17 mouse cellular contexts compared by ENCODE assay signal in genomic region chr13:52930582-52930981, GRCm38 (mm10). TPM values are rescaled to one million over a fixed set of nuclear protein-coding genes. Genes with fewer than 3 reads are reported as not detected.
DNase-seq lines count a peak whose midpoint lies in the region; ATAC-seq lines count a peak whose summit lies in the region.
"Had no signal": no experiment of that assay in that cellular context is flagged by ENCODE, and none has a peak within 500 bp of the region (broad histone marks: within the 10 kb centered on the region; RNA-seq: fewer than 3 reads in every experiment).

No protein-coding gene starts in this region.

- H3K4me3 ChIP-seq in heart, embryonic 11.5 days (ENCODE audit: low read depth, low read length): no peak overlapping the region
- no peak overlapping the region for H3K4me3 ChIP-seq in kidney, embryonic 15.5 days (replicated peaks)

- intact Hi-C loops in heart, postnatal 10 days (cut with DNase I): no loop called here

- no peak overlapping the region for H3K4me2 ChIP-seq in heart, embryonic 11.5 days
- no peak overlapping the region for H3K4me2 ChIP-seq in kidney, embryonic 15.5 days

- no peak overlapping the region for H3K27ac ChIP-seq in heart, embryonic 11.5 days (ENCODE audit: low read depth, low read length)
- H3K27ac ChIP-seq in kidney, embryonic 15.5 days: no peak overlapping the region
- H3K27ac ChIP-seq: embryonic facial prominence, embryonic 12.5 days; hindbrain, embryonic 14.5 days had no signal

- H3K9me3 ChIP-seq in heart, embryonic 11.5 days (replicated peaks; ENCODE audit: control insufficient read depth, low read length): no peaks in the 10 kb centered on the region
- H3K9me3 ChIP-seq in kidney, embryonic 15.5 days (replicated peaks): no peaks in the 10 kb centered on the region
- H3K9me3 ChIP-seq: embryonic facial prominence, embryonic 12.5 days; intestine, embryonic 15.5 days; midbrain, embryonic 12.5 days had no signal

- peaks cover 15% of the 10 kb centered on the region for H3K4me1 ChIP-seq in heart, embryonic 11.5 days (ENCODE audit: control insufficient read depth, insufficient read depth, low read length)
- H3K4me1 ChIP-seq in kidney, embryonic 15.5 days: peaks cover 23% of the 10 kb centered on the region

- no peak for ATAC-seq in cerebellum, adult (ENCODE audit: insufficient number of reproducible peaks, low FRiP score, low TSS enrichment)
- no peak for ATAC-seq in heart, embryonic 11.5 days (replicated peaks; ENCODE audit: insufficient number of reproducible peaks, low FRiP score, low TSS enrichment)
- no peak for ATAC-seq in kidney, embryonic 15.5 days (replicated peaks; ENCODE audit: low FRiP score)

- H3K27me3 ChIP-seq in heart, embryonic 11.5 days (ENCODE audit: control insufficient read depth, insufficient read depth, low read length): no peaks in the 10 kb centered on the region
- H3K27me3 ChIP-seq in kidney, embryonic 15.5 days: no peaks in the 10 kb centered on the region
- H3K27me3 ChIP-seq: embryonic facial prominence, embryonic 12.5 days; intestine, embryonic 15.5 days had no signal

- no peak overlapping the region for H3K9ac ChIP-seq in heart, embryonic 11.5 days (ENCODE audit: low read depth, low read length)
- no peak overlapping the region for H3K9ac ChIP-seq in kidney, embryonic 15.5 days
- H3K9ac ChIP-seq: embryonic facial prominence, embryonic 12.5 days; intestine, embryonic 15.5 days had no signal

- peak; percentile 37 to 47 for DNase-seq in cerebellum, postnatal 10 days
- DNase-seq in heart, postnatal 10 days: peak; percentile 13 to 41
- peak; percentile 21 to 22 for DNase-seq in kidney, postnatal 4 days
- peak; percentile 81 for DNase-seq in testis, postnatal 10 days (ENCODE audit: low spot score)
- DNase-seq: adrenal gland, postnatal 25 days; B cell, adult 2 months; forebrain, postnatal 0 days; gastrocnemius, postnatal 25 days; left cerebral cortex, postnatal 4 days; lung, adult 18-20 months had no signal

- 55% methylated on average over 10 of the region's 10 CpGs for WGBS in heart, embryonic 11.5 days (ENCODE audit: insufficient replicate concordance)
- 49% methylated on average over 10 of the region's 10 CpGs for WGBS in kidney, embryonic 15.5 days

- H3K36me3 ChIP-seq in heart, embryonic 11.5 days (ENCODE audit: control insufficient read depth, insufficient read depth, low read length): no peaks in the 10 kb centered on the region
- no peaks in the 10 kb centered on the region for H3K36me3 ChIP-seq in kidney, embryonic 15.5 days
- H3K36me3 ChIP-seq: embryonic facial prominence, embryonic 12.5 days; intestine, embryonic 15.5 days; midbrain, embryonic 12.5 days had no signal

RNA-seq across cellular contexts. Expression of gene Auh, which starts 1.1 kb away (rescaled TPM):
- total RNA-seq in heart, postnatal 10 days (2021): 10 to 100 TPM; 74.1 to 75.8 TPM
- 47.7 and 54.7 TPM in 2 replicates for polyA plus RNA-seq in heart, embryonic 11.5 days (2014; fragmentation: Nextera tagmentation; extraction: Ambion mirVana)
- polyA plus RNA-seq in kidney, embryonic 15.5 days (2015; fragmentation: Nextera tagmentation; extraction: Ambion mirVana): 56.4 and 57.0 TPM in 2 replicates

RNA-seq across cellular contexts. Expression of gene Nfil3, which starts 50.3 kb away (rescaled TPM):
- 10 to 100 TPM; 27.3 to 27.9 TPM for total RNA-seq in heart, postnatal 10 days (2021)
- 35.3 and 42.3 TPM in 2 replicates for polyA plus RNA-seq in heart, embryonic 11.5 days (2014; fragmentation: Nextera tagmentation; extraction: Ambion mirVana)
- 20.4 and 22.5 TPM in 2 replicates for polyA plus RNA-seq in kidney, embryonic 15.5 days (2015; fragmentation: Nextera tagmentation; extraction: Ambion mirVana)

Comparison
In these comparisons a context has a peak if more than half of its experiments do, and no peak if none do; other contexts are left out.
1. DNase-seq: peak in every context shown above with its lines; median percentile 81 in testis, postnatal 10 days; 42 in cerebellum, postnatal 10 days; 27 in heart, postnatal 10 days; 22 in kidney, postnatal 4 days.